Mouse (Mus musculus) brain, embryonic 14.5 days (tissue): ENCODE measurements around the gene Csrnp3. TPM values are rescaled to one million over a fixed set of nuclear protein-coding genes. Genes with fewer than 3 reads are reported as not detected.

Source experiments
- DNase-seq: peaks from one replicate; pipeline ENCODE4 v3.0.0-alpha.2; 2011; ENCODE audit warnings: low read depth
- CTCF ChIP-seq: fragments of 200-500 bp; IDR thresholded peaks from 2 replicates; pipeline ENCODE4 v1.5.1; 2012; ENCODE audit warnings: inconsistent platforms, mild to moderate bottlenecking, moderate library complexity, borderline replicate concordance; ENCODE audit not compliant: insufficient read depth, insufficient read length; ENCODE audit errors: extremely low read depth
- POLR2A ChIP-seq: fragments of 200-500 bp; IDR thresholded peaks from 2 replicates; pipeline ENCODE4 v1.6.1; 2012; ENCODE audit warnings: mild to moderate bottlenecking, inconsistent platforms, borderline replicate concordance; ENCODE audit not compliant: poor library complexity, insufficient read depth, insufficient read length, severe bottlenecking; ENCODE audit errors: extremely low read depth
- polyA plus RNA-seq: library from polyadenylated mRNA; depleted of rRNA; stranded (reverse); fragments of >200 nt; gene quantifications from 2 replicates; pipeline ENCODE4 v1.2.3, GENCODE M21; 2012

Gene Csrnp3
- polyA plus RNA-seq, 1 experiment = 43.7 TPM

- peak; percentile 60 for DNase-seq
- TF ChIP-seq POLR2A (no peak), CTCF (no peak)
Measured at GRCm38 (mm10) chr2:65929286-65929685, 83.7 kb downstream of the Csrnp3 start.

DNA sequence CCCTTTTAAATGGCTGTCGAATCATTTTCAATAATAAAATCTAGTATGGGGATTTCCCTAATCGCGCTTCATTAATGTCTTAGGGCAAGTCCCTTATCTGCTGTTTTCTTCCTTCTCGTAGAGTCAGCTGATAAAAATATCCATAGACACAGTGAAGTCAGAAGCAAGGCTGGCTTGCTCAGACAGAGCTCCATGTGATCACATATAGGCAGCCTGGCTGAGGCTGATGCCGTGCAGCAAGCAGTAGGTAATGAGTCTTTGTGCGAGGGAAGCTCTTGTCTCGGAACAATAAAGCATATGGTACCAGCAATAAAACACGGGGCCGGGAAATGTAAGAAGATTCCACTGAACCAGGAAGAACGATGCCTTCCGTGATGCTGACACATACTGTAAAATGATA lies 84.4 kb downstream of the Csrnp3 start:
- DNase-seq = peak; percentile 95
- TF ChIP-seq POLR2A = peak; percentile 49; the same call in 1 of the 2 replicates
- no peak for TF ChIP-seq CTCF

DNA sequence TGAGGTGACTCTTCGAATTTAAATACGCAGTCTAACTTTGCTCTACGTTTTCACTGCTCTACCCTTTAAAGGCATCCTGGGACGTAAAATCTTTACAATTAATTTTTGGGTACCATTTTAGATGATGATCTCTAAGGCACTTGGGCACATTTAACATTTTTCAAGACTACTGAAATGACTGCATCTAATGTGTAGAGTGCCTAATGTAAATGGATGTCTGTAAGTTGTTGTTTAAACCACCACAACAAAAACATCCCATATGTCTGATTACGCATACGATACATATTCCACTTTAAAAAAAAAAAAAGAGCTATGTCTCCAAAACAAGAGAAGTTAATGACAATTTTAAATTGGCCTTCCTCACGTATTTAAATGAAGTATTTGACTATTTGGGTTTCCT lies 85.7 kb downstream of the Csrnp3 start:
- DNase-seq = no peak

GRCm38 (mm10) chr2:65931841-65932311 lies 86.3 kb downstream of the Csrnp3 start:
- TF ChIP-seq POLR2A (no peak), CTCF (no peak)
- peak; percentile 97 for DNase-seq

More for the DNA sequence above, 85.7 kb downstream of the Csrnp3 start:
- TF ChIP-seq POLR2A (no peak), CTCF (no peak)

DNA sequence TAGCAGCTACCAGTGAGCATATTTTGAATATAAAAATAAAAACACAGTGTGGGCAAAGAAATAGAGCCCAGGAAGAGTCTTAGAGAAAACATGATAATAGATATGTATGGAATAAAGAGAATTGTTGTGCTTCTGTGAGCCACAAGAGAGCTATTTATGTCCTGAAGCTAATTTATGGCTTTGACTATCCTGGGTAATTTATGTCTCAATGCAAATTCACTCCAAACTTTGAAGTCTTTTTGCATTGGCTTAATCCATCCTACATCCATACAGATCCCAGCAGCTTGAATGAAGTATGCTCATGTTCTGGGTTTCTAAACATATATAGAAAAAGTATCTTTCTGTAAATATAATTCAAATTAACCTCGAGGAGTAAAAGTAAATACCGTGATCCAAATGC lies 88.5 kb downstream of the Csrnp3 start:
- DNase-seq = no peak
- TF ChIP-seq CTCF (no peak), POLR2A (no peak)

GRCm38 (mm10) chr2:65938900-65939299 lies 93.3 kb downstream of the Csrnp3 start:
- TF ChIP-seq POLR2A (no peak), CTCF (no peak)
- DNase-seq = no peak

- DNase-seq = no peak
- TF ChIP-seq POLR2A = no peak
- TF ChIP-seq CTCF = no peak
Measured at GRCm38 (mm10) chr2:65940351-65940750, 94.8 kb downstream of the Csrnp3 start.

- no peak for TF ChIP-seq POLR2A
- TF ChIP-seq CTCF = no peak
- no peak for DNase-seq
Measured at GRCm38 (mm10) chr2:65942346-65942745, 96.8 kb downstream of the Csrnp3 start.

DNA sequence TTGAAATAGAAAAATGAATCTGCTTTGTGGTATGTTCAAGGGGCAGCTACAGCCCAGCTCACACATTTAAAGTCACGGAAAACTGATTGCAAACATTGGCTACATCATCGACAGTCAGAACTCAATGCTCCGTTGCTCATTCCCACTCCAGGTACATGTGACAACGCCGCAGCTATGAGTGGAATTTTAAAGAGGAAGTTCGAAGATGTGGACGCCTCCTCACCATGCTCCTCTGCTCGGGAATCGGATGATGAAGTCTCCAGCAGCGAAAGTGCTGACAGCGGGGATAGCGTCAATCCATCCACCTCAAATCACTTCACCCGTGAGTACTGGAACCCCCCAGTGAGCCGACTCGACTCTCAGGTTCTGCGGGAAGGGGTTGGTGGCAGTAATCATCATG lies 103.2 kb downstream of the Csrnp3 start:
- TF ChIP-seq CTCF = no peak
- TF ChIP-seq POLR2A = no peak
- DNase-seq = no peak

- TF ChIP-seq CTCF (no peak), POLR2A (no peak)
Measured at GRCm38 (mm10) chr2:65953726-65954340, 108.3 kb downstream of the Csrnp3 start.

GRCm38 (mm10) chr2:65955804-65956203 lies 110.2 kb downstream of the Csrnp3 start:
- DNase-seq = no peak
- TF ChIP-seq POLR2A (no peak), CTCF (no peak)

More at GRCm38 (mm10) chr2:65953726-65954340, 108.3 kb downstream of the Csrnp3 start:
- peak; percentile 74 for DNase-seq

- TF ChIP-seq CTCF (no peak), POLR2A (no peak)
- DNase-seq = peak; percentile 94
Measured at GRCm38 (mm10) chr2:65956727-65957126, 111.2 kb downstream of the Csrnp3 start.

DNA sequence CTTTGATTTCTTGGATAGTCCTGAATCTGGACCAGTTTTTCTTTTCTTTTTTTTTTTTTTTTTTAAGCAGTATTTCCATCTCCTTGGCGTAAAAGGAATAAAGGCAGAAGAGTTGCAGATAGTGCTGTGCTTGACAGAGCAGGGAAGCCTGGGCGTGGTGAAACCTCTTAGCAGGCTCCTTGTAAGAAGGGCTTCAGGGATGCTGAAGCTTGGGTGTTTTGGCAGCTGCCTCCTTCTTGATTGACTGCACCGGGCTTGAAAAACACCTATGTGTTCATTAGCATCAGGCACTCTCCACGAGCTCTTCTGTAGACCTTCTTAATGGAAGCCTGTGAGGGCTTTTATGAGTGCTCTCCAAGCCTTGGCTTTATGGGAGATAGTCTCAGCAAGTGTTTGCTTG lies 117.9 kb downstream of the Csrnp3 start:
- peak; percentile 55 for DNase-seq
- no peak for TF ChIP-seq POLR2A

DNA sequence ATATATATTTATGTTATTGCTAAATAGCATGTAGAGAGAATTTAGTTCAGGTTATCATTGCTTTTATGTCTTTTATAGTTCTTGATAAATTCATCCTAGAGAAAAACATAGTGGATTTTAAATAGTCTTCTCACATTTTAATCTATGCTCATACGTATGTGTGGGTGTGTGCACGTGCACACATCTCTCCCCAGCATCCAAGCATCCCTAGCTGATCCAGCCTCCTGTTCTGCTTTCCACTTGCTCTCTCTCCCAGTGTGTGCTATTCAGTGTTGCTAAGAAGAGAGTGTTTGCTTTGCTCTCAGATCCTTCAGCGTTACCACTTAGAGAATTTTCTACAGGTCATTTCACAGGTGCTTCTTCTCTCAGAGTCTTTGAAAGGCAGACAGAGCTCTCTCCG lies 123.2 kb downstream of the Csrnp3 start:
- TF ChIP-seq POLR2A = no peak
- no peak for TF ChIP-seq CTCF
- DNase-seq = peak; percentile 41

GRCm38 (mm10) chr2:65973907-65974306 lies 128.3 kb downstream of the Csrnp3 start:
- no peak for TF ChIP-seq CTCF
- TF ChIP-seq POLR2A = no peak
- no peak for DNase-seq

- no peak for DNase-seq
- TF ChIP-seq POLR2A (no peak), CTCF (no peak)
Measured at GRCm38 (mm10) chr2:65975383-65975782, 129.8 kb downstream of the Csrnp3 start.
